Mouse (Mus musculus): Measurements from ENCODE around the gene Sympk. TPM values are rescaled to one million over a fixed set of nuclear protein-coding genes. Genes with fewer than 3 reads are reported as not detected.

The Sympk gene
- polyA plus RNA-seq, 1 experiment: 76.1 TPM

- Histone ChIP-seq H3K4me1 (ENCODE audit: control insufficient read depth, insufficient read depth, low read length) (peaks cover 6% of the 10 kb centered on the region), H3K4me3 (replicated peaks; ENCODE audit: extremely low read depth, low read depth, low read length) (no peak overlapping the region)
- WGBS: 24% methylated on average over 9 of the region's 9 CpGs
- TF ChIP-seq CTCF (IDR thresholded peaks at IDR 0.05; ENCODE audit: insufficient read depth, low read length): no peak
- TF ChIP-seq POLR2A (IDR thresholded peaks at IDR 0.05; ENCODE audit: borderline replicate concordance, extremely low read depth, low read depth, low read length): no peak
- no peak for DNase-seq
These were observed 60.8 kb downstream of the Sympk start for GRCm38 (mm10) chr7:19084921-19085473.

GRCm38 (mm10) chr7:19085495-19085894 is 61.3 kb downstream of the Sympk start:
- no peak for TF ChIP-seq CTCF (IDR thresholded peaks at IDR 0.05; ENCODE audit: insufficient read depth, low read length)
- TF ChIP-seq POLR2A (IDR thresholded peaks at IDR 0.05; ENCODE audit: borderline replicate concordance, extremely low read depth, low read depth, low read length): no peak
- DNase-seq: no peak
- Histone ChIP-seq H3K4me1 (ENCODE audit: control insufficient read depth, insufficient read depth, low read length) (peaks cover 6% of the 10 kb centered on the region), H3K4me3 (replicated peaks; ENCODE audit: extremely low read depth, low read depth, low read length) (peak overlapping the region; percentile 43)
- WGBS: 12% methylated on average over 6 of the region's 6 CpGs

DNA sequence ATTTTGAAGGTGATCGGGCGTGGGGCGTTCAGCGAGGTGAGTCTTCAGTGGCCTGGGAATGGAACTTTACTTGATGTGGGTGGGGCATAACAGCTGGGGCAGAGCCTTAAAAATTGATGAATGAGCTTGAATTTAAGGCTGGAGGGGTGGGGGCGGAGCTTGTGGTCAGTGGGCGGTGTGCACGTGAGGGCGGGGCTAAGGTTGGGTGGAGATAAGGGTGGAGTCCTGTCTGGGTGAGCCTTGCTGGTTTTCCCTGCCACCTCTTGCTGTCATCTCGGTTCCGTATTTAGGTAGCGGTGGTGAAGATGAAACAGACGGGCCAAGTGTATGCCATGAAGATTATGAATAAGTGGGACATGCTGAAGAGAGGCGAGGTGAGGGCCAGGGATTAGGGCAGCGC is 61.9 kb downstream of the Sympk start:
- Histone ChIP-seq H3K4me3 (replicated peaks; ENCODE audit: extremely low read depth, low read depth, low read length) (peak overlapping the region; percentile 43), H3K4me1 (ENCODE audit: control insufficient read depth, insufficient read depth, low read length) (peaks cover 6% of the 10 kb centered on the region)
- TF ChIP-seq CTCF (IDR thresholded peaks at IDR 0.05; ENCODE audit: insufficient read depth, low read length) (no peak), POLR2A (IDR thresholded peaks at IDR 0.05; ENCODE audit: borderline replicate concordance, extremely low read depth, low read depth, low read length) (no peak)
- 19% methylated on average over 14 of the region's 14 CpGs for WGBS
- no peak for DNase-seq

DNA sequence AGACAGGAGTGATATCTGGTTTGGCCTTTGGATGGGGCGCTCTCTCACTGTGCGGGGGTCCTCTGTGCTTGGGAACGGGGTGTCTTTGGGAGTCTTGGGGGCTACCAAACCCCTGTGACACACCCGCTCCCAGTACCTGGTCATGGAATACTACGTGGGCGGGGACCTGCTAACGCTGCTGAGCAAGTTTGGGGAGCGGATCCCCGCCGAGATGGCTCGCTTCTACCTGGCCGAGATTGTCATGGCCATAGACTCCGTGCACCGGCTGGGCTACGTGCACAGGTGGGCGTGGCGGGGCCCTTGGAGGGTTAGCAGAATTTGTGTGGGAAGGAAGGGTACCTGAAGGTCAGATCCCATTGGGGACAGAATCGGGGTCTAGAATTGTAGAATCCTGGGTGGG is 62.6 kb downstream of the Sympk start:
- Histone ChIP-seq H3K4me1 (ENCODE audit: control insufficient read depth, insufficient read depth, low read length) (peaks cover 6% of the 10 kb centered on the region), H3K4me3 (replicated peaks; ENCODE audit: extremely low read depth, low read depth, low read length) (no peak overlapping the region)
- TF ChIP-seq POLR2A (IDR thresholded peaks at IDR 0.05; ENCODE audit: borderline replicate concordance, extremely low read depth, low read depth, low read length) (no peak), CTCF (IDR thresholded peaks at IDR 0.05; ENCODE audit: insufficient read depth, low read length) (no peak)
- 80% methylated on average over 18 of the region's 18 CpGs for WGBS
- no peak for DNase-seq

GRCm38 (mm10) chr7:19088813-19089212 is 64.6 kb downstream of the Sympk start:
- Histone ChIP-seq H3K4me3 (replicated peaks; ENCODE audit: extremely low read depth, low read depth, low read length) (no peak overlapping the region), H3K4me1 (ENCODE audit: control insufficient read depth, insufficient read depth, low read length) (peaks cover 6% of the 10 kb centered on the region)
- WGBS: 34% methylated on average over 10 of the region's 10 CpGs
- DNase-seq: peak; percentile 61
- peak; percentile 83 for TF ChIP-seq CTCF (IDR thresholded peaks at IDR 0.05; ENCODE audit: insufficient read depth, low read length)
- no peak for TF ChIP-seq POLR2A (IDR thresholded peaks at IDR 0.05; ENCODE audit: borderline replicate concordance, extremely low read depth, low read depth, low read length)

DNA sequence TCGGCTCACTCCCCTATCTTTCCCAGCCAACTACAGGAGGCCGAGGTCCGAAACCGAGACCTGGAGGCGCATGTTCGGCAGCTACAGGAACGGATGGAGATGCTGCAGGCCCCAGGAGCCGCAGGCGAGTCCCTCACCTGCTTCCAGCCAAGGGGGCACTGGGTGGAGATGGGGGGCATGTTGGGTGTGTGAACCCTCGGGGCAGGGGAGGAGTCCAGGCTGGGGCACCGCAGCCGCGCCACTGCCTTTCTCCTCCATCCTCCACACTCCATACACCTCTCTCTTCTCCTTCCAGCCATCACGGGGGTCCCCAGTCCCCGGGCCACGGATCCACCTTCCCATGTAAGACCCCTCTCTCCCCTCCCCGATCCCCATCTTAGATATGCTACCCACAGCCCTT is 67.7 kb downstream of the Sympk start:
- no peak for DNase-seq

DNA sequence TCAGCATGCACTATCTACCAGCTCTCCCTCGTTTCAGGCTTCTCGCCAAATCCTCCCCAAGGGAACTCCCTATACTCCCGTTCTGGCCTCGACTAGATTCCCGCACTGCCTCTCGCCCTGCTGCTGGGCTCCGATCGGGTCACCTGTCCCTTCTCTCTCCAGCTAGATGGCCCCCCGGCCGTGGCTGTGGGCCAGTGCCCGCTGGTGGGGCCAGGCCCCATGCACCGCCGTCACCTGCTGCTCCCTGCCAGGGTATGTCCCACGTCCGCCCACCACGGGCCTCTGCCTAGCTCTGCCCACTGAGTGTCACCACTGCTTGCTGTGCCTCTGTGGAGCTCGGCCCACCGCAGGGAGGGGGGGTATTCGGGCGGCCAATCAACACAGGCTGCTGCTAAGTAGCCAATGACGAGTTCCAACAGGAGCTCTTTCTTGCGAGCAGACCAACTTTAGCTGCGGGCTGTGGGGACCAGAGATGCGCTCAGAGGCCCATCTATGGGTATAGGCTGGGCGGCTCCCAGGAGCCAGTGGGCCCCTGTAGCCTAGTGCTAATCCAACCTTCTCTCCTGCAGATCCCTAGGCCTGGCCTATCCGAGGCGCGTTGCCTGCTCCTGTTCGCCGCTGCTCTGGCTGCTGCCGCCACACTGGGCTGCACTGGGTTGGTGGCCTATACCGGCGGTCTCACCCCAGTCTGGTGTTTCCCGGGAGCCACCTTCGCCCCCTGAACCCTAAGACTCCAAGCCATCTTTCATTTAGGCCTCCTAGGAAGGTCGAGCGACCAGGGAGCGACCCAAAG is 68.4 kb downstream of the Sympk start:
- DNase-seq: peak; percentile 41
- H3K4me1 ChIP-seq (ENCODE audit: control insufficient read depth, insufficient read depth, low read length): peaks cover 2% of the 10 kb centered on the region; the same call in 1 of the 2 replicates
- no peak for TF ChIP-seq CTCF (IDR thresholded peaks at IDR 0.05; ENCODE audit: insufficient read depth, low read length)
- no peak for TF ChIP-seq POLR2A (IDR thresholded peaks at IDR 0.05; ENCODE audit: borderline replicate concordance, extremely low read depth, low read depth, low read length)
- 19% methylated on average over 37 of the region's 38 CpGs for WGBS
- H3K4me3 ChIP-seq (replicated peaks; ENCODE audit: extremely low read depth, low read depth, low read length): no peak overlapping the region

More for the DNA sequence above, 67.7 kb downstream of the Sympk start:
- Histone ChIP-seq H3K4me1 (ENCODE audit: control insufficient read depth, insufficient read depth, low read length) (peaks cover 2% of the 10 kb centered on the region; the same call in 1 of the 2 replicates), H3K4me3 (replicated peaks; ENCODE audit: extremely low read depth, low read depth, low read length) (no peak overlapping the region)
- 73% methylated on average over 17 of the region's 17 CpGs for WGBS
- TF ChIP-seq CTCF (IDR thresholded peaks at IDR 0.05; ENCODE audit: insufficient read depth, low read length) (no peak), POLR2A (IDR thresholded peaks at IDR 0.05; ENCODE audit: borderline replicate concordance, extremely low read depth, low read depth, low read length) (no peak)

DNA sequence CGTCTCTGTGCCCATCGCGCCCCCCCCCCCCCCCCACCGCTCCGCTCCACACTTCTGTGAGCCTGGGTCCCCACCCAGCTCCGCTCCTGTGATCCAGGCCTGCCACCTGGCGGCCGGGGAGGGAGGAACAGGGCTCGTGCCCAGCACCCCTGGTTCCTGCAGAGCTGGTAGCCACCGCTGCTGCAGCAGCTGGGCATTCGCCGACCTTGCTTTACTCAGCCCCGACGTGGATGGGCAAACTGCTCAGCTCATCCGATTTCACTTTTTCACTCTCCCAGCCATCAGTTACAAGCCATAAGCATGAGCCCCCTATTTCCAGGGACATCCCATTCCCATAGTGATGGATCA is 69.0 kb downstream of the Sympk start:
- peak; percentile 65 for TF ChIP-seq CTCF (IDR thresholded peaks at IDR 0.05; ENCODE audit: insufficient read depth, low read length)
- TF ChIP-seq POLR2A (IDR thresholded peaks at IDR 0.05; ENCODE audit: borderline replicate concordance, extremely low read depth, low read depth, low read length): no peak
- Histone ChIP-seq H3K4me1 (ENCODE audit: control insufficient read depth, insufficient read depth, low read length) (peaks cover 4% of the 10 kb centered on the region; the same call in 1 of the 2 replicates), H3K4me3 (replicated peaks; ENCODE audit: extremely low read depth, low read depth, low read length) (peak overlapping the region; percentile 42)
- peak; percentile 89 for DNase-seq
- under 1% methylated on average over 14 of the region's 15 CpGs for WGBS

- TF ChIP-seq POLR2A (IDR thresholded peaks at IDR 0.05; ENCODE audit: borderline replicate concordance, extremely low read depth, low read depth, low read length): peak; percentile 90
- TF ChIP-seq CTCF (IDR thresholded peaks at IDR 0.05; ENCODE audit: insufficient read depth, low read length): no peak
- peak overlapping the region; percentile 82 for H3K4me3 ChIP-seq (replicated peaks; ENCODE audit: extremely low read depth, low read depth, low read length)
- WGBS: under 1% methylated on average over 45 of the region's 45 CpGs
- H3K4me1 ChIP-seq (ENCODE audit: control insufficient read depth, insufficient read depth, low read length): peaks cover 4% of the 10 kb centered on the region; the same call in 1 of the 2 replicates
- peak; percentile 93 for DNase-seq
These were observed 69.6 kb downstream of the Sympk start for GRCm38 (mm10) chr7:19093537-19094385.

Data from lung, adult 2 months (tissue).